Mouse (Mus musculus) large intestine, adult 2 months (tissue): Measurements from ENCODE around the gene Med28. TPM values are rescaled to one million over a fixed set of nuclear protein-coding genes. Genes with fewer than 3 reads are reported as not detected.

ENCODE experiments used
- polyA plus RNA-seq: library from polyadenylated mRNA; depleted of rRNA; stranded (reverse); fragments of >200 nt; gene quantifications from 2 replicates; pipeline ENCODE4 v1.2.3, GENCODE M21; 2012; rRNA removed

Med28 gene
- polyA plus RNA-seq, 1 experiment, result 119 TPM

Other genes with a start within 250 kb of the Med28 start
- 121 and 138 TPM in 2 replicates for gene Qdpr, start 70.0 kb upstream of the Med28 start, polyA plus RNA-seq
- not detected in 2 replicates for gene Clrn2, start 66.5 kb upstream of the Med28 start, polyA plus RNA-seq
- 87.9 and 183 TPM in 2 replicates for gene Lap3, start 26.9 kb upstream of the Med28 start, polyA plus RNA-seq
- gene Fam184b, start 119.4 kb downstream of the Med28 start, polyA plus RNA-seq, result 0.02 and 0.10 TPM in 2 replicates
- gene Ncapg, start 149.7 kb downstream of the Med28 start, polyA plus RNA-seq, result 1.7 and 2.5 TPM in 2 replicates